Mouse (Mus musculus) macrophage (primary cell): Measurements from ENCODE around the gene Tmem140. TPM values are rescaled to one million over a fixed set of nuclear protein-coding genes. Genes with fewer than 3 reads are reported as not detected.

Experiments used
- H3K27ac ChIP-seq: fragments of 350-480 bp; formaldehyde crosslinking; 2 replicates; pipeline ENCODE4 v1.9.0; 2021
- H3K36me3 ChIP-seq: fragments of 350-480 bp; formaldehyde crosslinking; 2 replicates; pipeline ENCODE4 v1.9.0; 2021; ENCODE audit errors: inconsistent target
- H3K4me3 ChIP-seq: fragments of 350-480 bp; formaldehyde crosslinking; 2 replicates; pipeline ENCODE4 v1.9.0; 2021; ENCODE audit errors: inconsistent target
- H3K79me2 ChIP-seq: fragments of 350-480 bp; formaldehyde crosslinking; 2 replicates; pipeline ENCODE4 v1.9.0; 2021; ENCODE audit errors: inconsistent target
- WGBS: methylation state at CpG from one replicate; pipeline ENCODE4 v1.1.7; 2026; ENCODE audit warnings: inconsistent platforms; ENCODE audit not compliant: missing documents; 5-methylcytosine and 5-hydroxymethylcytosine counted together
- polyA plus RNA-seq: library from polyadenylated mRNA; stranded (reverse); fragments of 250-400 nt; gene quantifications from 3 replicates; pipeline ENCODE4 v1.2.4, GENCODE M21; 2018; ENCODE audit warnings: inconsistent platforms
- total RNA-seq, 78 experiments: library from RNA; depleted of rRNA; stranded (reverse); fragments of 250-400 nt; gene quantifications; 1 replicate in 9 of 78; 2 replicates in 24 of 78; 3 replicates in 43 of 78; 4 replicates in 2 of 78; pipeline ENCODE4 v1.2.4; 2018; ENCODE audit warnings: inconsistent platforms in 56 of 78

Gene Tmem140
- 100 to 1,000 TPM in 11 of 26 experiments, 10 to 100 TPM in 15; 18.5 to 254 (median 80.7) TPM for total RNA-seq (2018; cell fraction: chromatin; rRNA removed)
- total RNA-seq (2018; cell fraction: cytosol; rRNA removed) = 100 to 1,000 TPM in 18 of 26 experiments, 10 to 100 TPM in 8; 39.9 to 208 (median 143) TPM
- total RNA-seq (2018; cell fraction: nucleus; rRNA removed) = 100 to 1,000 TPM in 16 of 26 experiments, 10 to 100 TPM in 10; 39.3 to 284 (median 118) TPM
- polyA plus RNA-seq = 41.8 to 184 TPM (median 113 TPM) in 3 replicates

- 1% methylated on average over 11 of the region's 11 CpGs for WGBS
- Histone ChIP-seq H3K27ac (peak within 1 kb of the TSS; percentile 99), H3K79me2 (peaks cover 50% of the 10 kb centered on the region), H3K36me3 (0 out of 2 replicates have a peak, but pooled peaks cover 9% of the 10 kb centered on the region), H3K4me3 (peak within 1 kb of the TSS; percentile 78)
Measured at GRCm38 (mm10) chr6:34862791-34863403, at the start of gene Tmem140. Gene Tmem140, plus strand, starts transcription at chr6:34863146.

- no peak overlapping the region for H3K27ac ChIP-seq
- H3K36me3 ChIP-seq = no peaks in the 10 kb centered on the region
- H3K4me3 ChIP-seq = no peak overlapping the region
- no peaks in the 10 kb centered on the region for H3K79me2 ChIP-seq
Measured at GRCm38 (mm10) chr6:34824406-34824805, 38.5 kb upstream of the Tmem140 start.

GRCm38 (mm10) chr6:34832352-34832751 lies 30.6 kb upstream of the Tmem140 start:
- H3K4me3 ChIP-seq = no peak overlapping the region
- H3K27ac ChIP-seq = no peak overlapping the region
- no peaks in the 10 kb centered on the region for H3K79me2 ChIP-seq
- WGBS = 98% methylated on average over 5 of the region's 5 CpGs
- H3K36me3 ChIP-seq = no peaks in the 10 kb centered on the region

- 85% methylated on average over 11 of the region's 11 CpGs for WGBS
- peaks cover 37% of the 10 kb centered on the region for H3K79me2 ChIP-seq
- no peak overlapping the region for H3K4me3 ChIP-seq
- H3K27ac ChIP-seq = peak overlapping the region; percentile 99
- H3K36me3 ChIP-seq = 0 out of 2 replicates have a peak, but pooled peaks cover under 1% of the 10 kb centered on the region
Measured at GRCm38 (mm10) chr6:34861546-34862053, 1.3 kb upstream of the Tmem140 start.

GRCm38 (mm10) chr6:34862381-34862780 lies 565 bp upstream of the Tmem140 start:
- peaks cover 45% of the 10 kb centered on the region for H3K79me2 ChIP-seq
- WGBS = 8% methylated on average over 6 of the region's 6 CpGs
- H3K27ac ChIP-seq = peak overlapping the region; percentile 99

GRCm38 (mm10) chr6:34863786-34864514 lies 1.0 kb downstream of the Tmem140 start:
- Histone ChIP-seq H3K79me2 (peaks cover 61% of the 10 kb centered on the region), H3K27ac (peak overlapping the region; percentile 99), H3K36me3 (0 out of 2 replicates have a peak, but pooled peaks cover 14% of the 10 kb centered on the region), H3K4me3 (peak overlapping the region; percentile 78)
- 41% methylated on average over 8 of the region's 9 CpGs for WGBS

More at GRCm38 (mm10) chr6:34862381-34862780, 565 bp upstream of the Tmem140 start:
- 0 out of 2 replicates have a peak, but pooled peaks cover 9% of the 10 kb centered on the region for H3K36me3 ChIP-seq
- peak overlapping the region; percentile 78 for H3K4me3 ChIP-seq

- peak overlapping the region; percentile 78 for H3K4me3 ChIP-seq
- peak overlapping the region; percentile 99 for H3K27ac ChIP-seq
- peaks cover 68% of the 10 kb centered on the region for H3K79me2 ChIP-seq
- WGBS = 81% methylated on average over 5 of the region's 5 CpGs
- 0 out of 2 replicates have a peak, but pooled peaks cover 15% of the 10 kb centered on the region for H3K36me3 ChIP-seq
Measured at GRCm38 (mm10) chr6:34865213-34865612, 2.3 kb downstream of the Tmem140 start.

GRCm38 (mm10) chr6:34865711-34866593 lies 3.0 kb downstream of the Tmem140 start:
- Histone ChIP-seq H3K27ac (peak overlapping the region; percentile 99), H3K4me3 (peak overlapping the region; percentile 78), H3K36me3 (0 out of 2 replicates have a peak, but pooled peaks cover 15% of the 10 kb centered on the region), H3K79me2 (peaks cover 75% of the 10 kb centered on the region)
- WGBS = 47% methylated on average over 7 of the region's 7 CpGs

- Histone ChIP-seq H3K4me3 (no peak overlapping the region), H3K36me3 (0 out of 2 replicates have a peak, but pooled peaks cover 15% of the 10 kb centered on the region), H3K27ac (peak overlapping the region; percentile 99), H3K79me2 (peaks cover 81% of the 10 kb centered on the region)
- 96% methylated on average over 8 of the region's 8 CpGs for WGBS
Measured at GRCm38 (mm10) chr6:34866786-34867185, 3.8 kb downstream of the Tmem140 start.

GRCm38 (mm10) chr6:34867301-34867994 lies 4.5 kb downstream of the Tmem140 start:
- peak overlapping the region; percentile 99 for H3K27ac ChIP-seq
- H3K79me2 ChIP-seq = peaks cover 82% of the 10 kb centered on the region
- 71% methylated on average over 16 of the region's 16 CpGs for WGBS
- H3K4me3 ChIP-seq = no peak overlapping the region
- peaks cover 18% of the 10 kb centered on the region; the same call in 1 of the 2 replicates for H3K36me3 ChIP-seq

GRCm38 (mm10) chr6:34867995-34868350 lies 5.0 kb downstream of the Tmem140 start:
- Histone ChIP-seq H3K36me3 (peaks cover 23% of the 10 kb centered on the region; the same call in 1 of the 2 replicates), H3K27ac (peak overlapping the region; percentile 99), H3K79me2 (peaks cover 85% of the 10 kb centered on the region), H3K4me3 (no peak overlapping the region)
- 60% methylated on average over 10 of the region's 10 CpGs for WGBS

- Histone ChIP-seq H3K4me3 (no peak overlapping the region), H3K36me3 (peaks cover 24% of the 10 kb centered on the region; the same call in 1 of the 2 replicates), H3K79me2 (peaks cover 78% of the 10 kb centered on the region), H3K27ac (peak overlapping the region; percentile 99)
- WGBS = 69% methylated on average over 20 of the region's 20 CpGs
Measured at GRCm38 (mm10) chr6:34868507-34869217, 5.7 kb downstream of the Tmem140 start.
